Mouse (Mus musculus): Measurements from ENCODE around the gene Cd248.

DNA sequence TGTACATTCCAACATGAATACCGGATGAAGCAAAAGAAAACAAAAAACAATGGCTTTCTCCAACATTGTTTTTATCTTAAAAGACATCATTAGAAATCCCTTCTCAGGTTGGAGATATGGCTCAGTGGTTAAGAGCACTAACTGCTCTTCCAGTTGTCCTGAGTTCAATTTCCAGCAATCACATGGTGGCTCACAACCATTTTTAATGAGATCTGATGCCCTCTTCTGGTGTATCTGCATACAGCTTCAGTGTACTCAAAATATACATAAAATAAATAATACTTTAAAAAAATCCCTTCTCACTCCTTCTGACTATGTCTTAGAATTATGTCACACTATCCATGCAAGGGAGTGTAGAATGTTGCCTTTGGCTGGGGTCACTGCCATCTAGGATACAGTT, 11.4 kb downstream of the Cd248 start:
- TF ChIP-seq CTCF (IDR thresholded peaks at IDR 0.05; ENCODE audit: borderline replicate concordance, extremely low read depth, insufficient read depth, insufficient read length) = no peak
- no peak for TF ChIP-seq POLR2A (IDR thresholded peaks at IDR 0.05; ENCODE audit: borderline replicate concordance, extremely low read depth, insufficient read depth, insufficient read length, poor library complexity, severe bottlenecking)

Measured in brain, embryonic 14.5 days (tissue).